Mouse (Mus musculus) left cerebral cortex, postnatal 4 days (tissue): ENCODE results near the gene Ackr2. TPM values are rescaled to one million over a fixed set of nuclear protein-coding genes. Genes with fewer than 3 reads are reported as not detected.

Experiments
- DNase-seq: peaks from one replicate; pipeline ENCODE4 v3.0.0-alpha.2; 2022
- intact Hi-C: fragments of 180-260 bp; cut with DNase I; formaldehyde crosslinking; loops from one replicate; pipeline ENCODE4 v1.15.1; 2025
- total RNA-seq, 2 experiments: library from RNA; stranded (reverse); gene quantifications; 2 replicates each; pipeline ENCODE4 v1.2.3; 2021

Gene Ackr2
- total RNA-seq, 2 experiments from 2014 or later, result 1.7 to 4.3 TPM

DNA sequence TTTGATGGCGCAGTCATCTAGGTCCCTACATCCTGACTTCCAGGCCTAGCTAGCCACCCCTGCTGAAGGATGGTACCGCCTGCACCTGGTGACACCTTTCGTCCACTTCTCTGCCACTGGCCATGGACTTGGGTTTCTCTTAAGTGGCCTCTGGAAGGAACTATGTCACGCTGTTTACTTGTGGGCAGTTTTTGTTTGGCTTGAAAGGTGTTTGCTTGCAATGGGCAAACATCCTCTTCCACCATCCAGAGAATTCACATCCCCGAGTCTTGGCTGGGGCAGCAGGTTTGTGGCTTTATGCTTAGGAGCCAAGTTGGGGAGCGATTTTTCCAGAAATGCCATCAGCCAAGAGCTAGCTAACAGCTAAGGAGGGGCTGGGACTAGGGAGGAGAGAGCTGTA, 54.4 kb downstream of the Ackr2 start:
- no peak for DNase-seq

GRCm38 (mm10) chr9:121959966-121960635, 61.9 kb downstream of the Ackr2 start:
- DNase-seq, result no peak
- intact Hi-C loops, result no loop called here

More for the DNA sequence above, 54.4 kb downstream of the Ackr2 start:
- intact Hi-C loops, result no loop called here

Other genes starting within 250 kb of the Ackr2 start
- gene Sec22c, start 192.9 kb upstream of the Ackr2 start, total RNA-seq, result 10 to 100 TPM; 38.7 to 40.7 TPM
- 10 to 100 TPM; 60.1 to 60.6 TPM for gene Ss18l2, start 188.0 kb upstream of the Ackr2 start, total RNA-seq
- gene Nktr, start 179.2 kb upstream of the Ackr2 start, total RNA-seq, result 100 to 1,000 TPM; 145 to 152 TPM
- gene Zfp651, start 139.0 kb upstream of the Ackr2 start, total RNA-seq, result 10 to 100 TPM; 87.2 to 91.9 TPM
- 1 to 10 TPM; 1.3 TPM for gene Klhl40, start 120.7 kb upstream of the Ackr2 start, total RNA-seq
- gene Hhatl, start 105.8 kb upstream of the Ackr2 start, total RNA-seq, result under 1 TPM in 1 of 2 experiments, not detected in 1; 0.93 TPM
- gene Ccdc13, start 58.9 kb upstream of the Ackr2 start, total RNA-seq, result 1 to 10 TPM; 3.9 to 4.3 TPM
- gene Higd1a, start 40.0 kb upstream of the Ackr2 start, total RNA-seq, result 10 to 100 TPM; 55.9 to 58.7 TPM
- gene Cyp8b1, start 17.9 kb downstream of the Ackr2 start, total RNA-seq, result not detected
- gene Fam198a, start 52.6 kb downstream of the Ackr2 start, total RNA-seq, result 1 to 10 TPM; 3.1 to 3.5 TPM
- gene Pomgnt2, start 98.8 kb downstream of the Ackr2 start, total RNA-seq, result 10 to 100 TPM; 31.5 to 35.8 TPM
- 100 to 1,000 TPM; 109 to 120 TPM for gene Snrk, start 218.9 kb downstream of the Ackr2 start, total RNA-seq